Mouse (Mus musculus) liver, embryonic 16.5 days (tissue): Measurements from ENCODE around the gene Sgcd. TPM values are rescaled to one million over a fixed set of nuclear protein-coding genes. Genes with fewer than 3 reads are reported as not detected.
"Not testable (repeated sequence)": the region's sequence is repeated elsewhere in the genome, so short reads cannot be mapped to it uniquely, and the experiment has no call there.

ENCODE experiments used
- ATAC-seq: fragments of 200-750 bp; cut with Nextera tagmentation; 2 replicates; pipeline ENCODE4 v1.8.0; 2017; ENCODE audit warnings: low read depth, mild to moderate bottlenecking, moderate number of reproducible peaks, moderate library complexity
- H3K27ac ChIP-seq: fragments of 300-500 bp; sonication (generic); 2 replicates; pipeline ENCODE4 v1.5.1; 2014; ENCODE audit warnings: mild to moderate bottlenecking, low read length
- H3K27me3 ChIP-seq: fragments of 300-500 bp; sonication (generic); 2 replicates; pipeline ENCODE4 v1.6.1; 2014; ENCODE audit warnings: low read depth, low read length, mixed read lengths; ENCODE audit not compliant: control insufficient read depth, insufficient read depth
- H3K36me3 ChIP-seq: fragments of 300-500 bp; sonication (generic); 2 replicates; pipeline ENCODE4 v1.6.1; 2014; ENCODE audit warnings: mild to moderate bottlenecking; ENCODE audit not compliant: control insufficient read depth, insufficient read depth
- H3K4me1 ChIP-seq: fragments of 300-500 bp; sonication (generic); 2 replicates; pipeline ENCODE4 v1.6.1; 2014; ENCODE audit warnings: low read depth, low read length, mixed read lengths; ENCODE audit not compliant: control insufficient read depth
- H3K4me2 ChIP-seq: fragments of 300-500 bp; sonication (generic); 2 replicates; pipeline ENCODE4 v1.6.1; 2014; ENCODE audit warnings: low read depth, low read length, mixed read lengths
- H3K4me3 ChIP-seq: fragments of 300-500 bp; sonication (generic); 2 replicates; pipeline ENCODE4 v1.5.1; 2014; ENCODE audit warnings: low read depth, mild to moderate bottlenecking, low read length
- H3K9ac ChIP-seq: fragments of 300-500 bp; sonication (generic); 2 replicates; pipeline ENCODE4 v1.6.1; 2014; ENCODE audit warnings: low read depth, low read length
- H3K9me3 ChIP-seq: fragments of 300-500 bp; sonication (generic); replicated peaks from 2 replicates; pipeline ENCODE4 v1.6.1; 2016; ENCODE audit warnings: low read length; ENCODE audit not compliant: control insufficient read depth
- WGBS: fragments of 180-500 bp; shearing (Covaris S2); extraction: QIAGEN DNeasy Blood & Tissue Kit; methylation state at CpG from one replicate; pipeline ENCODE4 v1.1.7; 2014; ENCODE audit not compliant: insufficient replicate concordance; 5-methylcytosine and 5-hydroxymethylcytosine counted together
- polyA plus RNA-seq: library from polyadenylated mRNA; unstranded; fragments of >200 nt; fragmentation: Nextera tagmentation; extraction: Ambion mirVana; gene quantifications from 2 replicates; pipeline ENCODE4 v1.2.1, GENCODE M21; 2015

Gene Sgcd
- polyA plus RNA-seq, 1 experiment from 2014 or later, result 0.12 TPM

- H3K4me2 ChIP-seq, result no peak overlapping the region
- H3K9me3 ChIP-seq, result no peaks in the 10 kb centered on the region
- no peak for ATAC-seq
- H3K4me1 ChIP-seq, result no peaks in the 10 kb centered on the region
- no peak overlapping the region for H3K4me3 ChIP-seq
- no peaks in the 10 kb centered on the region for H3K27me3 ChIP-seq
- 37% methylated on average over 4 of the region's 4 CpGs for WGBS
- H3K27ac ChIP-seq, result no peak overlapping the region
- H3K36me3 ChIP-seq, result no peaks in the 10 kb centered on the region
- H3K9ac ChIP-seq, result no peak overlapping the region
Measured at GRCm38 (mm10) chr11:47833283-47833682, 155.5 kb downstream of the Sgcd start.

GRCm38 (mm10) chr11:47810307-47810706, 178.5 kb downstream of the Sgcd start:
- Histone ChIP-seq H3K27me3 (no peaks in the 10 kb centered on the region), H3K27ac (no peak overlapping the region)
- ATAC-seq, result no peak

GRCm38 (mm10) chr11:47804101-47804715, 184.6 kb downstream of the Sgcd start:
- Histone ChIP-seq H3K4me1 (no peaks in the 10 kb centered on the region), H3K9ac (no peak overlapping the region), H3K9me3 (no peaks in the 10 kb centered on the region), H3K27me3 (no peaks in the 10 kb centered on the region), H3K27ac (no peak overlapping the region), H3K4me2 (no peak overlapping the region), H3K36me3 (no peaks in the 10 kb centered on the region), H3K4me3 (no peak overlapping the region)
- ATAC-seq, result no peak
- WGBS, result 71% methylated on average over 6 of the region's 6 CpGs

More at GRCm38 (mm10) chr11:47810307-47810706, 178.5 kb downstream of the Sgcd start:
- Histone ChIP-seq H3K36me3 (no peaks in the 10 kb centered on the region), H3K4me1 (no peaks in the 10 kb centered on the region), H3K9me3 (no peaks in the 10 kb centered on the region), H3K4me3 (no peak overlapping the region), H3K4me2 (no peak overlapping the region), H3K9ac (no peak overlapping the region)

- Histone ChIP-seq H3K27me3 (no peaks in the 10 kb centered on the region), H3K9ac (no peak overlapping the region), H3K4me3 (no peak overlapping the region), H3K27ac (no peak overlapping the region), H3K4me2 (no peak overlapping the region), H3K36me3 (no peaks in the 10 kb centered on the region), H3K4me1 (no peaks in the 10 kb centered on the region), H3K9me3 (no peaks in the 10 kb centered on the region)
- WGBS, result 36% methylated on average over 4 of the region's 4 CpGs
- no peak for ATAC-seq
Measured at GRCm38 (mm10) chr11:47777916-47778226, 210.9 kb downstream of the Sgcd start.

- WGBS, result 31% methylated on average over 4 of the region's 4 CpGs
- H3K36me3 ChIP-seq, result no peaks in the 10 kb centered on the region
- peak; percentile 53 for ATAC-seq
- H3K4me3 ChIP-seq, result no peak overlapping the region
- no peak overlapping the region for H3K9ac ChIP-seq
- no peak overlapping the region for H3K27ac ChIP-seq
- H3K4me1 ChIP-seq, result no peaks in the 10 kb centered on the region
- no peak overlapping the region for H3K4me2 ChIP-seq
- no peaks in the 10 kb centered on the region for H3K27me3 ChIP-seq
- no peaks in the 10 kb centered on the region for H3K9me3 ChIP-seq
Measured at GRCm38 (mm10) chr11:47777226-47777915, 211.4 kb downstream of the Sgcd start.

- H3K9me3 ChIP-seq, result no peaks in the 10 kb centered on the region
- no peak for ATAC-seq
Measured at GRCm38 (mm10) chr11:47776019-47776418, 212.8 kb downstream of the Sgcd start.

GRCm38 (mm10) chr11:47765859-47766258, 222.9 kb downstream of the Sgcd start:
- Histone ChIP-seq H3K4me1 (no peaks in the 10 kb centered on the region), H3K4me3 (no peak overlapping the region), H3K4me2 (no peak overlapping the region), H3K9me3 (no peaks in the 10 kb centered on the region), H3K36me3 (no peaks in the 10 kb centered on the region), H3K27ac (no peak overlapping the region), H3K9ac (no peak overlapping the region), H3K27me3 (no peaks in the 10 kb centered on the region)
- WGBS, result 71% methylated on average over 2 of the region's 2 CpGs
- no peak for ATAC-seq

More at GRCm38 (mm10) chr11:47776019-47776418, 212.8 kb downstream of the Sgcd start:
- Histone ChIP-seq H3K27ac (no peak overlapping the region), H3K4me3 (no peak overlapping the region), H3K36me3 (no peaks in the 10 kb centered on the region), H3K4me2 (no peak overlapping the region), H3K9ac (no peak overlapping the region), H3K27me3 (no peaks in the 10 kb centered on the region), H3K4me1 (no peaks in the 10 kb centered on the region)
- 34% methylated on average over 1 of the region's 1 CpGs for WGBS

GRCm38 (mm10) chr11:47763569-47763968, 225.2 kb downstream of the Sgcd start:
- H3K9me3 ChIP-seq, H3K4me1 ChIP-seq, H3K27me3 ChIP-seq, H3K4me2 ChIP-seq, H3K9ac ChIP-seq, H3K27ac ChIP-seq, ATAC-seq, H3K36me3 ChIP-seq, H3K4me3 ChIP-seq: not testable (repeated sequence)
- 54% methylated on average over 3 of the region's 3 CpGs for WGBS

- WGBS, result 49% methylated on average over 4 of the region's 4 CpGs
- Histone ChIP-seq H3K4me3 (no peak overlapping the region), H3K27ac (no peak overlapping the region), H3K36me3 (no peaks in the 10 kb centered on the region), H3K4me2 (no peak overlapping the region), H3K9me3 (no peaks in the 10 kb centered on the region), H3K4me1 (no peaks in the 10 kb centered on the region), H3K27me3 (no peaks in the 10 kb centered on the region), H3K9ac (no peak overlapping the region)
- no peak for ATAC-seq
Measured at GRCm38 (mm10) chr11:47759015-47759414, 229.8 kb downstream of the Sgcd start.
